ENCODE assay signal across 31 mouse cellular contexts in the genomic region with DNA sequence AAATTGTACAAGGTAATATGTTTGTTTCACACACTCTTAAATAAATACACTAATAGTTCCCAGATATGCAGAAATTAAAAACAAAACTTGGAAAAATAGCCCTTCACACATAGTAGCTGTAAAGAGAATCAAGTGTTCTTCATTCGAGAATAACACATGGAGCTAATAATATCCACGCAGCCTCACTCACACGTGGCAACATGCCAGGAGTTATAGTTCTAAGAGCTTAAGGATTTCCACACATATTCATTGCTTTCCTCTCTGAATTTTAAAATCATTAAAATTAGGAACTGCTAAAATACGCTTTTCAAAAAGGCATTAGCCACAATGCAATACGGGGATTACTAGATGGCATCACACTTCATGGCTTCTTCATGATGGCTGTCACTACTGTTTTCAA. TPM values are rescaled to one million over a fixed set of nuclear protein-coding genes. Genes with fewer than 3 reads are reported as not detected.
A peak's percentile ranks its signal among the peaks of the same experiment; 100 is the strongest.
DNase-seq lines count a peak whose midpoint lies in the region; ATAC-seq and TF ChIP-seq lines count a peak whose summit lies in the region.
"Had no signal": no experiment of that assay in that cellular context is flagged by ENCODE, and none has a peak within 500 bp of the region (broad histone marks: within the 10 kb centered on the region; RNA-seq: fewer than 3 reads in every experiment).

No protein-coding gene starts in this region.

- intact Hi-C loops in left cerebral cortex, postnatal 10 days (cut with DNase I), result no loop called here

- H3K36me3 ChIP-seq in forebrain, postnatal 0 days (ENCODE audit: insufficient read depth), result no peaks in the 10 kb centered on the region
- H3K36me3 ChIP-seq in forebrain, embryonic 10.5 days (replicated peaks), result peaks cover 78% of the 10 kb centered on the region
- H3K36me3 ChIP-seq: forebrain, embryonic 15.5 days had no signal

- no peaks in the 10 kb centered on the region for H3K27me3 ChIP-seq in forebrain, postnatal 0 days (ENCODE audit: insufficient read depth, low read length)
- no peaks in the 10 kb centered on the region for H3K27me3 ChIP-seq in forebrain, embryonic 10.5 days (ENCODE audit: poor library complexity, severe bottlenecking)
- H3K27me3 ChIP-seq in cerebellum, adult 2 months (ENCODE audit: control insufficient read depth, insufficient read depth, low read length), result no peaks in the 10 kb centered on the region
- H3K27me3 ChIP-seq: embryonic facial prominence, embryonic 12.5 days; forebrain, embryonic 15.5 days; heart, embryonic 15.5 days; hindbrain, embryonic 13.5 days; intestine, embryonic 15.5 days; Patski had no signal

- no peak overlapping the region for H3K4me2 ChIP-seq in forebrain, postnatal 0 days (ENCODE audit: low read depth)
- H3K4me2 ChIP-seq: embryonic facial prominence, embryonic 12.5 days; forebrain, embryonic 15.5 days; heart, embryonic 11.5 days; heart, embryonic 15.5 days; hindbrain, embryonic 13.5 days; intestine, embryonic 15.5 days had no signal

- TF ChIP-seq POLR2A in cerebellum, adult 2 months (IDR thresholded peaks at IDR 0.05; ENCODE audit: borderline replicate concordance, insufficient read depth, low read length), result no peak

- ATAC-seq in forebrain, postnatal 0 days, result 0 out of 2 replicates have a peak, but pooled peaks have one; percentile 18
- ATAC-seq: CD4-positive, CD25-positive, alpha-beta regulatory T cell, adult 4 months; forebrain, embryonic 15.5 days; hindbrain, embryonic 16.5 days; intestine, embryonic 15.5 days; Patski had no signal

- TF ChIP-seq CTCF in forebrain, postnatal 0 days (IDR thresholded peaks at IDR 0.05; ENCODE audit: low read depth), result no peak
- TF ChIP-seq CTCF in cerebellum, adult 2 months (IDR thresholded peaks at IDR 0.05; ENCODE audit: borderline replicate concordance, insufficient read depth, low read depth, low read length), result no peak

- no peaks in the 10 kb centered on the region for H3K9me3 ChIP-seq in forebrain, postnatal 0 days (ENCODE audit: low read length)
- no peaks in the 10 kb centered on the region for H3K9me3 ChIP-seq in forebrain, embryonic 10.5 days
- H3K9me3 ChIP-seq: embryonic facial prominence, embryonic 12.5 days; forebrain, embryonic 15.5 days; heart, embryonic 15.5 days; hindbrain, embryonic 10.5 days; hindbrain, embryonic 13.5 days; intestine, embryonic 15.5 days had no signal

- no peak overlapping the region for H3K9ac ChIP-seq in forebrain, postnatal 0 days
- H3K9ac ChIP-seq: embryonic facial prominence, embryonic 12.5 days; forebrain, embryonic 15.5 days; heart, embryonic 15.5 days; hindbrain, embryonic 13.5 days; intestine, embryonic 15.5 days had no signal

- DNase-seq in forebrain, postnatal 0 days, result peak; percentile 59
- no peak for DNase-seq in forebrain, embryonic 10.5 days (ENCODE audit: extremely low spot score, low spot score)
- DNase-seq in right cerebral cortex, adult 2 months (ENCODE audit: low spot score in 2 of 2), result peak; percentile 30 to 38
- no peak for DNase-seq in right cerebral cortex, postnatal 14 days
- peak; percentile 40 for DNase-seq in brain, adult 2 months (ENCODE audit: low read depth, low spot score)
- DNase-seq in cerebellum, adult 2 months, result no peak
- no peak for DNase-seq in left cerebral cortex, postnatal 10 days (ENCODE audit: extremely low spot score in 1 of 2, low spot score in 2 of 2)
- DNase-seq: adrenal gland, postnatal 10 days; adrenal gland, postnatal 36 days; cerebellum, adult 11 months; cerebellum, adult 8-10 months; cerebellum, postnatal 10 days; cerebellum, postnatal 36 days; gastrocnemius, postnatal 10 days; gastrocnemius, postnatal 36 days; heart, adult 2 months; heart, postnatal 10 days; heart, postnatal 36 days; kidney, adult 11 months; kidney, adult 8-10 months had no signal

- H3K27ac ChIP-seq in forebrain, postnatal 0 days (ENCODE audit: low read depth, low read length), result no peak overlapping the region
- no peak overlapping the region for H3K27ac ChIP-seq in forebrain, embryonic 10.5 days
- no peak overlapping the region for H3K27ac ChIP-seq in cerebellum, adult 2 months (ENCODE audit: insufficient read depth, low read length)
- H3K27ac ChIP-seq: embryonic facial prominence, embryonic 12.5 days; heart, adult 2 months; heart, embryonic 15.5 days; hindbrain, embryonic 10.5 days; hindbrain, embryonic 13.5 days; intestine, embryonic 15.5 days had no signal

- no peak overlapping the region for H3K4me3 ChIP-seq in forebrain, postnatal 0 days (ENCODE audit: low read depth, low read length)
- no peak overlapping the region for H3K4me3 ChIP-seq in forebrain, embryonic 10.5 days
- H3K4me3 ChIP-seq in cerebellum, adult 2 months (replicated peaks; ENCODE audit: insufficient read depth, low read depth, low read length), result no peak overlapping the region
- H3K4me3 ChIP-seq: embryonic facial prominence, embryonic 12.5 days; erythroblast, embryonic 14.5 days; forebrain, embryonic 15.5 days; heart, adult 2 months; heart, embryonic 15.5 days; hindbrain, embryonic 10.5 days; hindbrain, embryonic 13.5 days; intestine, embryonic 15.5 days had no signal

- 48% methylated on average over 5 of the region's 5 CpGs for WGBS in forebrain, postnatal 0 days
- WGBS in forebrain, embryonic 10.5 days, result 94% methylated on average over 5 of the region's 5 CpGs
- WGBS in cerebellum, adult 2 months, result 74% methylated on average over 5 of the region's 5 CpGs

- H3K4me1 ChIP-seq in forebrain, postnatal 0 days (ENCODE audit: insufficient read depth), result no peaks in the 10 kb centered on the region
- no peaks in the 10 kb centered on the region for H3K4me1 ChIP-seq in forebrain, embryonic 10.5 days
- no peaks in the 10 kb centered on the region; the same call in 1 of the 2 replicates for H3K4me1 ChIP-seq in cerebellum, adult 2 months (ENCODE audit: control insufficient read depth, insufficient read depth, low read length)
- H3K4me1 ChIP-seq: embryonic facial prominence, embryonic 12.5 days; heart, embryonic 15.5 days; hindbrain, embryonic 10.5 days; hindbrain, embryonic 13.5 days; intestine, embryonic 15.5 days had no signal

RNA-seq across cellular contexts. Expression of a gene that starts 40.0 kb away (rescaled TPM):
- total RNA-seq in forebrain, postnatal 0 days (2014; rRNA removed), result 3.1 and 4.0 TPM in 2 replicates
- polyA plus RNA-seq in forebrain, postnatal 0 days (2015; fragmentation: Nextera tagmentation; extraction: Ambion mirVana), result 1.2 and 1.3 TPM in 2 replicates
- 7.4 TPM in 2 replicates for polyA plus RNA-seq in forebrain, embryonic 10.5 days (2016; fragmentation: Nextera tagmentation; extraction: Ambion mirVana)
- 14.0 and 15.9 TPM in 2 replicates for polyA plus RNA-seq in cerebellum, adult 2 months (2012; rRNA removed)
- total RNA-seq in left cerebral cortex, postnatal 10 days (2021), result 1 to 10 TPM; 5.4 to 7.9 TPM
- polyA plus RNA-seq: erythroblast, embryonic 14.5 days had no signal

RNA-seq across cellular contexts. Expression of a gene that starts 49.6 kb away (rescaled TPM):
- 130 and 134 TPM in 2 replicates for total RNA-seq in forebrain, postnatal 0 days (2014; rRNA removed)
- polyA plus RNA-seq in forebrain, postnatal 0 days (2015; fragmentation: Nextera tagmentation; extraction: Ambion mirVana), result 103 and 113 TPM in 2 replicates
- 133 and 141 TPM in 2 replicates for polyA plus RNA-seq in forebrain, embryonic 10.5 days (2016; fragmentation: Nextera tagmentation; extraction: Ambion mirVana)
- 104 and 105 TPM in 2 replicates for polyA plus RNA-seq in cerebellum, adult 2 months (2012; rRNA removed)
- total RNA-seq in left cerebral cortex, postnatal 10 days (2021), result 100 to 1,000 TPM; 103 to 106 TPM

Comparison
In these comparisons a context has a peak if more than half of its experiments do, and no peak if none do; other contexts are left out.
1. DNase-seq: peak in forebrain, postnatal 0 days (single experiment), right cerebral cortex, adult 2 months (2 of 2) and brain, adult 2 months (single experiment); none in forebrain, embryonic 10.5 days (single experiment), right cerebral cortex, postnatal 14 days (single experiment), cerebellum, adult 2 months (0 of 2) and left cerebral cortex, postnatal 10 days (0 of 2).